Mouse (Mus musculus): ENCODE results near the gene Slc9a4.
"Not testable (repeated sequence)": the region's sequence is repeated elsewhere in the genome, so short reads cannot be mapped to it uniquely, and the experiment has no call there.

Gene Slc9a4

GRCm38 (mm10) chr1:40579784-40580183 lies at the start of gene Slc9a4:
Gene Slc9a4, plus strand, starts transcription at chr1:40580081.
- peak; percentile 47 for DNase-seq (ENCODE audit: low read depth)

- no peak for DNase-seq (ENCODE audit: low read depth)
These were observed 42.3 kb upstream of the Slc9a4 start for GRCm38 (mm10) chr1:40537577-40537976.

DNA sequence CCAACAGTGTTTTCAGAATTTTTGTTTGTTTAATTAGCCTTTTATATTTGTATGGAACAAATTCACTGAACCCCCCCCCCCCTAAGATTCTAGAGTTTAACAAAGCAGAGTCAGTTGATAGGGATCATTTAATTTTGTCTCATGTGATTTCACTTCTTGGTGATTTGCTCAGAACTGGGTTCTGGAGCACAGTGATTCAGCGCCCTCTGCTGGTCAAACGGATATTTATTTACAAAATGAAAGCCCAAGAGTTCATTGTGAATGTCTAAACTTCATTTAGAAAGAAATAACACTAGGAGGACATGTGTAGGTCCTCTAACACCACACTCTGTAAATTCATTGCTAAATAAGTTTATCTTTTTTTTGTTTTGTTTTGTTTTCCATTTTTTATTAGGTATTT lies 35.2 kb upstream of the Slc9a4 start:
- DNase-seq (ENCODE audit: low read depth): peak; percentile 88

GRCm38 (mm10) chr1:40546645-40547044 lies 33.2 kb upstream of the Slc9a4 start:
- DNase-seq (ENCODE audit: low read depth): no peak

- no peak for DNase-seq (ENCODE audit: low read depth)
These were observed 32.8 kb upstream of the Slc9a4 start for GRCm38 (mm10) chr1:40547064-40547572.

- no peak for DNase-seq (ENCODE audit: low read depth)
These were observed 32.1 kb upstream of the Slc9a4 start for GRCm38 (mm10) chr1:40547762-40548161.

DNA sequence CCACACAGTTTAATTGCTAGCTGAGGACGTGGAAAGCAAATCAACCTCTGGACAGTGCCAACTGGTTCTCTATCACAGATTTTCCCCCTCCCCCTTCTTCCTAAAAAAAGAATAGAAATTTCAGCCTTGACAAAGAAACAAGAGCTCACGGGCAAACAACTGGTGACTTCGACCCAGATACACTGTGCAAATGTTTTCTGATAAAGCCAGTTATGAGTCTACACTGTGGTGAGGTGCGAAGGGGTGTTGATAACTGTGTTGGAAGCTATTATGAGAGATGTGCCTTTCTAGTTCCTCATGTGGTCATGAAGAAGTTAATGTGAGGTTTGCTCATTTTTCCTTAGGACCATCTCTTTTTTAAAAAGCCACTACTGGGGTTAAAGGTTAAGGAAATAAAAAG lies 10.5 kb upstream of the Slc9a4 start:
- no peak for DNase-seq (ENCODE audit: low read depth)

- no peak for DNase-seq (ENCODE audit: low read depth)
These were observed 388 bp downstream of the Slc9a4 start for GRCm38 (mm10) chr1:40580269-40580668.

DNA sequence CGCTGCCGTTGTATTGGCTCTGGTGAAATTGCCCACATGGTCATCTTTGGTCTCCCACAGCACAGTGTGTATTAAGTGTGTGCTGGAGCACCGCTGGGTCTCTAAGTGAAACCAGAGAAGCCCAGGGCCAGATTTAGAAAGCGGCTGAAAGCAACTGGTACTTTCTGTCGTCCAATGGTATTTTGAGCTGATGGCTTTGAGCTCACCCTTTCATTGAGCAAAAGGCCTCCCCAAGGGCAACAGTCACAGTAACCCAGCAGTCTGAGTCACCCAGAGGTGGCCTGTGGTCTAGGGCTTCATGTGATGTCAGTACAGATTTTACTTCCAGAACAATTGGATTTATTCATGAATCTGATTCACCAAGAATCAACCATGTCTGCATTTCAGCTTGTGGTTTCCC lies 6.9 kb downstream of the Slc9a4 start:
- DNase-seq (ENCODE audit: low read depth): no peak

DNA sequence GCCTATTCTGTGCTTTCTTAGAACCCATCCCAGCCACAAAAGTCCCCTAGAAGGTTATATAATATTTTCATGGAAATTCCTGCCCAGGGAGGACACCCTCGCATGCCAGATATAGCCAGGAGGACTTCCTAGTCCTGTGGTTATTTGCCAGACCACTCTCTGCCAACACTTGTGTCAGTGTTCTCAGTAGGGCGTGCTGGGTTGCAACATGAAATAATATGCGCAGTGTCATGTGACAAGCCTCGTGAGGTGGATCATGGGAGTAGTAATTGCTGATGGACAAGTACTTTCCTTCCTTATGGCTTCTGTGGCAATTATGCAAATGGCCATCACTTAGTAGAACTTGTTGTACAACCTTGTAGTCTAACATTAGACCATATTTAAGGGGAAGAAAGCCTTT lies 11.1 kb downstream of the Slc9a4 start:
- DNase-seq (ENCODE audit: low read depth): no peak

DNA sequence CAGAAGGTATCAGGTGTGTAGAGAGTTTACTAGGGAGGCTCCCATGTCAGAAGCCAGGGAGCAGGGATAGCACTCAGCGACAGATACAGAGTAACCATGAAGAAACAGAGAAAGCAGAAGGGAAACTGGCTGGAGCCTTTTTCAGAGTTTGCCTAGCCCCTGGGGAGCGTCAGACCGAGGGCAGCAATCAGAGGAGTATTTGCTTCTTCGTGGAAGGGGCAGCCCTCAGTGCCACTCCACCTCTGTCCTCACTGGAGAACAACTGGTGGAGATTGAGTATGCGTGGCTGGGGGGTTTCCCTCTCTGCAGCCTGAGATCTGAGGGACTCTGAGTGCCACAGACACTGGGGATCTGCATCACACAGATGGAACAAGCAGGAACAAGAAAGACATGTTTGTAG lies 17.9 kb downstream of the Slc9a4 start:
- no peak for DNase-seq (ENCODE audit: low read depth)

DNA sequence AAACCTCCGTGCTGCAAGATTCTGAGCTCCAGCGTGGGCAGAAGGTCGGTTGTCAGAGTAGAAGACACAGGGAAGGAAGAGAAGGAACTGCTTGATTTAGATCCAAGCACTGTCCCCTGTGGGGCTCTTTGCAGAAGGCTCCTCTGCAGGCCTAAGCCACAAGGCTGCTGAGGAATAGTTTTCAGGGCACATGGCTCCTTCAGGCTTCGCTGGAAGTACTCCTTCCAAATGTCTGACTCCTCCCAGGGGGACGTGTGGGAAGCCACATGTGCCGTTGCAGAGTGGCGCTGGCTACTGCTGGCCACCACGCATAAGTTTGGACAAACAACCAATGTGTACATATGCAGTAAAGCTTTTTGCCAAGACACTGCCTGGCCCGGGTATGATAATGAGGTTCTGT lies 19.8 kb downstream of the Slc9a4 start:
- DNase-seq (ENCODE audit: low read depth): not testable (repeated sequence)

DNA sequence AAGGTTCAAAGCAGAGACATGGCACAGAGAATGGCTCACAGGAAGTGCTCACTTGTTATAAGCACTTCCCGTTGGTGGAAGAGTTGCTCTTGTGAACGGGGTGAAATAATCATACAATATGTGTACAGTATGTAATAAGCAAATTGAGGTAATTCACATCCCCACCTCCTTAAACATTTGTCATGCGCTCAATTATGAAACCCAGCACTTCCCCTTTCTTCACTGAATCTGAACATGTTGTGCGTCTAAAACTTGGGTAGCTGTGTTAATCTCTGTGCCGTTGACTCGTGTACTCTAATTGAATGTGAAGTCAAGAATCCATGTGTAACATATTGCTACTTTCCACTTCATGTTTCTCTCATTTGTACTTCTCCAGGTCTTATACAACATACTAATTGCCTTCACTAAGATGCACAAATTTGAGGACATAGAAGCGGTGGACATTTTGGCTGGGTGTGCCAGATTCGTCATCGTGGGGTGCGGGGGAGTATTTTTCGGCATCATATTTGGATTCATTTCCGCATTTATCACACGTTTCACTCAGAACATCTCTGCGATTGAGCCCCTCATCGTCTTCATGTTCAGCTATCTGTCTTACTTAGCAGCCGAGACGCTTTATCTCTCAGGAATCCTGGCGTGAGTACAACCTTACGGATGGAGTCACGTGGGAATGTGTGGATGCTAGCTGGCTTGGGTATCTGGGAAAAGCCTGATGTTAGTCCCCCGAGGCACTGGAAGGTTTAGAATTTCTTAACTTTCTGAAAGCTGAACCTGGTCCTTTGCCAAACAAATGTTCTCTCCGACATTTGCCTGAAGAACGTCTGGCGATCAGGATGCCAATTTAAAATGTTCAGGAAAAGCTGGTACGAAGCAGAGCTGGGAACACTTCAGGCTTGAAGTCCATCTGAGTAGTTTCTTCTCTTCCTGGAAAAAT lies 20.8 kb downstream of the Slc9a4 start:
- DNase-seq (ENCODE audit: low read depth): no peak

GRCm38 (mm10) chr1:40601461-40601860 lies 21.6 kb downstream of the Slc9a4 start:
- DNase-seq (ENCODE audit: low read depth): no peak

- DNase-seq (ENCODE audit: low read depth): no peak
These were observed 33.3 kb downstream of the Slc9a4 start for GRCm38 (mm10) chr1:40613219-40613618.

GRCm38 (mm10) chr1:40619093-40619492 lies 39.2 kb downstream of the Slc9a4 start:
- DNase-seq (ENCODE audit: low read depth): no peak

- DNase-seq (ENCODE audit: low read depth): no peak
These were observed 40.0 kb downstream of the Slc9a4 start for GRCm38 (mm10) chr1:40619871-40620270.

DNA sequence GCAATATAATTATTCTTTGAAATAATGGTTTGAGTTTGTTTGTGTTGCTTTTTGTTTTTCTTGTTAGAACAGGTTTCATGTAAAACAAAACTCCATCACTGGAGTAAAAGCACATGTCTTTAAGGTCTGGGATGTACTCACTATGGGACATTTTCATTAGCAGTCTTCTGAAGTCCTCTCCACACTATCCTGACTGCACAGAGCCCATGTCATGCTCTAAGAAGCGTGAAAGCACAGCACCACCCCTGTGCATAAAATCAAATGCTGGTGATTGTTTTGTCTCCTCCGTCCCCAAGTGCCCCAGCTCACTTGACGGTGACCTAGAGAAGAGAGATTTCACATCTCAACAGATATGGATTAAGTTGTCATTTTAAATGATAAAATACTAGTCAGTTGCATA lies 45.1 kb downstream of the Slc9a4 start:
- no peak for DNase-seq (ENCODE audit: low read depth)

- no peak for DNase-seq (ENCODE audit: low read depth)
These were observed 47.1 kb downstream of the Slc9a4 start for GRCm38 (mm10) chr1:40626954-40627353.

DNA sequence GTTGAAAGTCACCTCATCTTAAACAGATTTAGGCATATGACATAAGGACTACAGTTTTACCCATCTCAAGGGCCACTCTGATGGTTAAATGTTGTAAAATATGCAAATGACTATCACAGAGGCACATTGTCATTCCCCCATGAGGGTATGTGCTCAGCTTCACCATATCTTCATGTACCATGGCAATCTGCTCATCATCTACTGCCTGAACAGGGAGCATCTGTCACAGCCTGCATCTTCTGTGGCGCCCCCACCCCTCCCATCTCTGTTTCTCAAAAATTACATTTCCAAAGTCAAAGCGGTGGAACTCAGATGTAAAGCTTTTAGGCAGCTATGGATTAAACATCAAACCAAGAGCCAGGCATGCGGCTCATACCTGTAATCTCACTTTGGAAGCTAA lies 48.6 kb downstream of the Slc9a4 start:
- no peak for DNase-seq (ENCODE audit: low read depth)

DNA sequence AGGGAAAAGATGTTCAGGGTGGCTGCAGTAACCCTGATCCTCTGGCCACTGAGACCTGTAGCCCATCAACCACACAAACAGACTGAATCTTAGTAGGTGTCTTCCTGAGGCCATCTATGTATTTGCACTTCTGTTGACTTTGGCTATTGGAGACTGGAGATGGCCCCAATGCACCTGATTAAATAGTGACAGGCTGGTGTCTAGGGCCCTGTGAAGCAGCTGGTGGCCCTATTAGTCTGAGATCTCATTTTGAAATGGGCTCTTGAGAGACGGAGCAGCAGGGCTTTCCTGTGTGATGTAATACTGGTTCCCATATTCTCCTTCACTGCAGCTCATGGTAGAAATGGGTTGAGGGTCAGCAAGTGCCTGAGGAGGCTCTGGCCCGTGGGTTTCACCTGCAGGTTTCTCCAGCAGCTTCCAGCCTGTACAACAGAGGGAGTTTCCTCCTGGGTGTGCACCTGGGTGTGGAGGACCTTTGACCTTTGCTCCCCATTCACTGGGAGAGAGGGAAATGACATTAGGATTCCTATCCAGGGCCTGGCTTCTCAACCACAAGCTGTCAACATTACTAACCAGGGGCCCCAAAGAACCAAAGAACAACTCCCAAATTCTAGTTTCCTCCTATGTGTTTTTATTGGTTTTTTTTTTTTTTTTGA lies 52.7 kb downstream of the Slc9a4 start:
- no peak for DNase-seq (ENCODE audit: low read depth)

- no peak for DNase-seq (ENCODE audit: low read depth)
These were observed 54.7 kb downstream of the Slc9a4 start for GRCm38 (mm10) chr1:40634608-40635007.

DNA sequence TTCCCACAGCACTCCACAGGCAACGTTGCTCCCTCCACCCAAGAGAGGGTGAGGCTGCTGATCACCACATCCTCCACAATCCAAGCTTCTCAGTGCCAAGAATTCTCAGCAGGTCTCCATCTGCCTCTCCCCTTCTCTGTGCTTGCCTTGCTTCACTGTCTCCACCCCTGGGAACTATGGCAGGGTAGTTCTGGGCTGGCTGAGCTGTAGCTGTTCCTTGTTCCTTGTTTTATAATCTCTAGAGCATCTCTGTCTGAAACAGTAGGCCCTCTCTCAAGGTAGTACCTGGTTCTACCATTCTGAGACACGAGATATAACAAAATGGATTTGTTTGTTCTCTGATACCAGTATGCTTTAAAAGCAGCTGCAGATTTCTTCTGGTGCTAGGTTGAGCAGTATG lies 68.4 kb downstream of the Slc9a4 start:
- no peak for DNase-seq (ENCODE audit: low read depth)

Measured in naive thymus-derived CD4-positive, alpha-beta T cell, adult 2 months (primary cell).